26 mouse cellular contexts compared by ENCODE assay signal in genomic region chr17:84954881-84955280, GRCm38 (mm10).
"Had no signal": no experiment of that assay in that cellular context is flagged by ENCODE, and none has a peak within 500 bp of the region (broad histone marks: within the 10 kb centered on the region; RNA-seq: fewer than 3 reads in every experiment).

No protein-coding gene starts in this region.

- H3K4me2 ChIP-seq: heart, embryonic 11.5 days; heart, embryonic 13.5 days; heart, embryonic 15.5 days; hindbrain, embryonic 12.5 days; hindbrain, embryonic 14.5 days; kidney, embryonic 15.5 days; limb, embryonic 13.5 days; limb, embryonic 15.5 days had no signal

- ATAC-seq: hindbrain, embryonic 16.5 days; intestine, embryonic 16.5 days; liver, embryonic 12.5 days had no signal

- H3K27me3 ChIP-seq: heart, embryonic 13.5 days; heart, embryonic 15.5 days; hindbrain, embryonic 12.5 days; kidney, embryonic 15.5 days; limb, embryonic 13.5 days; limb, embryonic 15.5 days; liver, embryonic 12.5 days had no signal

- H3K36me3 ChIP-seq: heart, embryonic 13.5 days; heart, embryonic 15.5 days; hindbrain, embryonic 12.5 days; kidney, embryonic 15.5 days; limb, embryonic 13.5 days; limb, embryonic 15.5 days; liver, embryonic 12.5 days had no signal

- H3K27ac ChIP-seq: gastrocnemius, adult 2 months; heart, adult 2 months; heart, embryonic 13.5 days; heart, embryonic 15.5 days; hindbrain, embryonic 12.5 days; hindbrain, embryonic 14.5 days; kidney, embryonic 15.5 days; kidney, postnatal 0 days; limb, embryonic 13.5 days; limb, embryonic 15.5 days; liver, embryonic 14.5 days had no signal

- H3K9me3 ChIP-seq: heart, embryonic 13.5 days; heart, embryonic 15.5 days; hindbrain, embryonic 12.5 days; kidney, embryonic 15.5 days; limb, embryonic 13.5 days; limb, embryonic 15.5 days; liver, embryonic 12.5 days had no signal

- DNase-seq: gastrocnemius, adult 2 months; gastrocnemius, postnatal 14 days; gastrocnemius, postnatal 36 days; heart, adult 2 months; heart, postnatal 14 days; heart, postnatal 36 days; kidney, adult 11 months; kidney, adult 2 months; kidney, adult 9 months; kidney, postnatal 14 days; kidney, postnatal 36 days; layer of hippocampus, adult 9-11 months; layer of hippocampus, postnatal 36 days had no signal

- H3K9ac ChIP-seq: heart, embryonic 13.5 days; heart, embryonic 15.5 days; hindbrain, embryonic 12.5 days; hindbrain, embryonic 14.5 days; kidney, embryonic 15.5 days; limb, embryonic 13.5 days; limb, embryonic 15.5 days had no signal

- H3K4me3 ChIP-seq: gastrocnemius, adult 2 months; heart, adult 2 months; heart, embryonic 13.5 days; heart, embryonic 15.5 days; hindbrain, embryonic 12.5 days; kidney, embryonic 15.5 days; limb, embryonic 13.5 days; limb, embryonic 15.5 days had no signal
